Mouse (Mus musculus) midbrain, embryonic 13.5 days (tissue): ENCODE data around the gene Mau2. TPM values are rescaled to one million over a fixed set of nuclear protein-coding genes. Genes with fewer than 3 reads are reported as not detected.
"Not testable (repeated sequence)": the region's sequence is repeated elsewhere in the genome, so short reads cannot be mapped to it uniquely, and the experiment has no call there.

Experiments used
- ATAC-seq: fragments of 200-750 bp; cut with Nextera tagmentation; 2 replicates; pipeline ENCODE4 v1.8.0; 2017; ENCODE audit warnings: mild to moderate bottlenecking, moderate TSS enrichment, moderate library complexity
- H3K27ac ChIP-seq: fragments of 300-500 bp; sonication (generic); 2 replicates; pipeline ENCODE4 v1.5.1; 2015; ENCODE audit warnings: inconsistent platforms, mild to moderate bottlenecking, moderate library complexity
- H3K27me3 ChIP-seq: fragments of 300-500 bp; sonication (generic); 2 replicates; pipeline ENCODE4 v1.6.1; 2015; ENCODE audit warnings: mild to moderate bottlenecking, inconsistent platforms
- H3K36me3 ChIP-seq: fragments of 300-500 bp; sonication (generic); 2 replicates; pipeline ENCODE4 v1.6.1; 2015; ENCODE audit warnings: mild to moderate bottlenecking, inconsistent platforms
- H3K4me1 ChIP-seq: fragments of 300-500 bp; sonication (generic); replicated peaks from 2 replicates; pipeline ENCODE4 v1.6.1; 2015; ENCODE audit warnings: inconsistent platforms
- H3K4me2 ChIP-seq: fragments of 300-500 bp; sonication (generic); replicated peaks from 2 replicates; pipeline ENCODE4 v1.6.1; 2015; ENCODE audit warnings: moderate library complexity, mild to moderate bottlenecking, inconsistent platforms
- H3K4me3 ChIP-seq: fragments of 300-500 bp; sonication (generic); replicated peaks from 2 replicates; pipeline ENCODE4 v1.5.1; 2015; ENCODE audit warnings: mild to moderate bottlenecking, inconsistent platforms
- H3K9ac ChIP-seq: fragments of 300-500 bp; sonication (generic); replicated peaks from 2 replicates; pipeline ENCODE4 v1.6.1; 2015; ENCODE audit warnings: mild to moderate bottlenecking, inconsistent platforms
- H3K9me3 ChIP-seq: fragments of 300-500 bp; sonication (generic); 2 replicates; pipeline ENCODE4 v1.6.1; 2016; ENCODE audit warnings: mild to moderate bottlenecking, inconsistent platforms
- WGBS: fragments of 180-500 bp; shearing (Covaris S2); methylation state at CpG from one replicate; pipeline ENCODE4 v1.1.7; 2015; 5-methylcytosine and 5-hydroxymethylcytosine counted together
- polyA plus RNA-seq: library from polyadenylated mRNA; unstranded; fragments of >200 nt; fragmentation: Nextera tagmentation; extraction: Ambion mirVana; gene quantifications from 2 replicates; pipeline ENCODE4 v1.2.1, GENCODE M21; 2015

Mau2 gene
- polyA plus RNA-seq, 1 experiment from 2014 or later: 87.6 TPM

GRCm38 (mm10) chr8:69995776-69996588 is 46.6 kb downstream of the Mau2 start, which contains the start of gene Gatad2a:
TSS of gene Gatad2a (minus strand) at chr8:69996384.
- Histone ChIP-seq H3K36me3 (no peaks in the 10 kb centered on the region), H3K27ac (peak within 1 kb of the TSS; percentile 91), H3K9me3 (no peaks in the 10 kb centered on the region), H3K4me3 (peak within 1 kb of the TSS; percentile 95), H3K9ac (peak within 1 kb of the TSS; percentile 87), H3K4me2 (peak within 1 kb of the TSS; percentile 89), H3K27me3 (no peaks in the 10 kb centered on the region), H3K4me1 (peaks cover 23% of the 10 kb centered on the region)
- WGBS: under 1% methylated on average over 55 of the region's 87 CpGs
- peak; percentile 100 for ATAC-seq

- H3K4me3 ChIP-seq: peak overlapping the region; percentile 95
- WGBS: 0% methylated on average over 7 of the region's 7 CpGs
- H3K4me2 ChIP-seq: peak overlapping the region; percentile 89
- ATAC-seq: no peak
- H3K27me3 ChIP-seq: no peaks in the 10 kb centered on the region
- peak overlapping the region; percentile 91 for H3K27ac ChIP-seq
- no peaks in the 10 kb centered on the region for H3K36me3 ChIP-seq
- peak overlapping the region; percentile 87 for H3K9ac ChIP-seq
- peaks cover 23% of the 10 kb centered on the region for H3K4me1 ChIP-seq
- no peaks in the 10 kb centered on the region for H3K9me3 ChIP-seq
These were observed 47.1 kb downstream of the Mau2 start for GRCm38 (mm10) chr8:69995422-69995775.

GRCm38 (mm10) chr8:69988936-69989335 is 53.6 kb downstream of the Mau2 start:
- not testable (repeated sequence) for H3K4me3 ChIP-seq, H3K36me3 ChIP-seq, H3K9ac ChIP-seq, H3K27me3 ChIP-seq, H3K4me2 ChIP-seq, H3K27ac ChIP-seq, H3K9me3 ChIP-seq, ATAC-seq, H3K4me1 ChIP-seq
- 100% methylated on average over 5 of the region's 7 CpGs for WGBS

GRCm38 (mm10) chr8:69987744-69988143 is 54.8 kb downstream of the Mau2 start:
- H3K36me3 ChIP-seq: no peaks in the 10 kb centered on the region
- H3K9ac ChIP-seq: no peak overlapping the region
- H3K9me3 ChIP-seq: no peaks in the 10 kb centered on the region
- H3K4me3 ChIP-seq: no peak overlapping the region
- H3K27ac ChIP-seq: no peak overlapping the region
- no peaks in the 10 kb centered on the region for H3K4me1 ChIP-seq
- H3K4me2 ChIP-seq: no peak overlapping the region
- ATAC-seq: no peak
- H3K27me3 ChIP-seq: no peaks in the 10 kb centered on the region

GRCm38 (mm10) chr8:69984876-69985553 is 57.5 kb downstream of the Mau2 start:
- H3K9ac ChIP-seq: no peak overlapping the region
- WGBS: 90% methylated on average over 2 of the region's 2 CpGs
- no peaks in the 10 kb centered on the region for H3K4me1 ChIP-seq
- no peak for ATAC-seq
- no peak overlapping the region for H3K4me3 ChIP-seq
- H3K27me3 ChIP-seq: no peaks in the 10 kb centered on the region
- H3K27ac ChIP-seq: no peak overlapping the region
- no peaks in the 10 kb centered on the region for H3K9me3 ChIP-seq
- H3K4me2 ChIP-seq: no peak overlapping the region
- H3K36me3 ChIP-seq: no peaks in the 10 kb centered on the region

- H3K9me3 ChIP-seq: no peaks in the 10 kb centered on the region
- H3K4me1 ChIP-seq: peaks cover 7% of the 10 kb centered on the region
- no peak overlapping the region for H3K4me3 ChIP-seq
- H3K27ac ChIP-seq: no peak overlapping the region
- H3K27me3 ChIP-seq: no peaks in the 10 kb centered on the region
- no peak overlapping the region for H3K9ac ChIP-seq
- H3K4me2 ChIP-seq: no peak overlapping the region
- WGBS: 97% methylated on average over 4 of the region's 4 CpGs
- 0 out of 2 replicates have a peak, but pooled peaks cover 3% of the 10 kb centered on the region for H3K36me3 ChIP-seq
- no peak for ATAC-seq
These were observed 64.1 kb downstream of the Mau2 start for GRCm38 (mm10) chr8:69978456-69978855.

GRCm38 (mm10) chr8:69974806-69975205 is 67.7 kb downstream of the Mau2 start:
- H3K4me3 ChIP-seq: peak overlapping the region; percentile 96
- ATAC-seq: no peak
- 0 out of 2 replicates have a peak, but pooled peaks cover 3% of the 10 kb centered on the region for H3K36me3 ChIP-seq
- H3K4me1 ChIP-seq: peaks cover 36% of the 10 kb centered on the region
- peak overlapping the region; percentile 88 for H3K4me2 ChIP-seq
- H3K9me3 ChIP-seq: no peaks in the 10 kb centered on the region
- H3K27ac ChIP-seq: no peak overlapping the region
- H3K27me3 ChIP-seq: no peaks in the 10 kb centered on the region
- WGBS: 28% methylated on average over 5 of the region's 5 CpGs
- peak overlapping the region; percentile 85 for H3K9ac ChIP-seq

- Histone ChIP-seq H3K27me3 (no peaks in the 10 kb centered on the region), H3K9me3 (no peaks in the 10 kb centered on the region), H3K4me2 (peak overlapping the region; percentile 88), H3K4me1 (peaks cover 36% of the 10 kb centered on the region), H3K36me3 (0 out of 2 replicates have a peak, but pooled peaks cover 3% of the 10 kb centered on the region), H3K9ac (peak overlapping the region; percentile 85), H3K27ac (peak overlapping the region; percentile 78), H3K4me3 (peak overlapping the region; percentile 96)
- WGBS: 0% methylated on average over 49 of the region's 50 CpGs
- ATAC-seq: peak; percentile 94
These were observed 68.3 kb downstream of the Mau2 start for GRCm38 (mm10) chr8:69974194-69974614.

GRCm38 (mm10) chr8:69973442-69974161 is 68.9 kb downstream of the Mau2 start:
- Histone ChIP-seq H3K4me3 (peak overlapping the region; percentile 96), H3K27me3 (no peaks in the 10 kb centered on the region), H3K4me1 (peaks cover 36% of the 10 kb centered on the region), H3K4me2 (peak overlapping the region; percentile 88), H3K9ac (peak overlapping the region; percentile 85), H3K9me3 (no peaks in the 10 kb centered on the region), H3K27ac (peak overlapping the region; percentile 78), H3K36me3 (0 out of 2 replicates have a peak, but pooled peaks cover 3% of the 10 kb centered on the region)
- ATAC-seq: peak; percentile 61
- WGBS: under 1% methylated on average over 60 of the region's 68 CpGs

GRCm38 (mm10) chr8:69973063-69973441 is 69.5 kb downstream of the Mau2 start:
- no peaks in the 10 kb centered on the region for H3K9me3 ChIP-seq
- H3K36me3 ChIP-seq: no peaks in the 10 kb centered on the region
- H3K27ac ChIP-seq: peak overlapping the region; percentile 78
- H3K4me3 ChIP-seq: peak overlapping the region; percentile 96
- H3K27me3 ChIP-seq: no peaks in the 10 kb centered on the region
- 0 out of 2 replicates have a peak, but pooled peaks have one; percentile 2 for ATAC-seq
- H3K4me2 ChIP-seq: peak overlapping the region; percentile 88
- H3K4me1 ChIP-seq: peaks cover 36% of the 10 kb centered on the region
- peak overlapping the region; percentile 85 for H3K9ac ChIP-seq
- 11% methylated on average over 7 of the region's 7 CpGs for WGBS

GRCm38 (mm10) chr8:69970880-69971279 is 71.7 kb downstream of the Mau2 start:
- H3K9ac ChIP-seq: 0 out of 2 replicates have a peak overlapping the region, but pooled peaks have one; percentile 30

More at GRCm38 (mm10) chr8:69970880-69971279, 71.7 kb downstream of the Mau2 start:
- Histone ChIP-seq H3K36me3 (no peaks in the 10 kb centered on the region), H3K27ac (no peak overlapping the region), H3K4me1 (peaks cover 36% of the 10 kb centered on the region), H3K9me3 (no peaks in the 10 kb centered on the region), H3K27me3 (no peaks in the 10 kb centered on the region), H3K4me2 (no peak overlapping the region), H3K4me3 (no peak overlapping the region)
- no peak for ATAC-seq
- 91% methylated on average over 2 of the region's 2 CpGs for WGBS
